Mouse (Mus musculus) olfactory bulb, adult 2 months (tissue): ENCODE results near the gene Prkaa1. TPM values are rescaled to one million over a fixed set of nuclear protein-coding genes. Genes with fewer than 3 reads are reported as not detected.

ENCODE experiments used
- H3K27ac ChIP-seq: fragments of 200-500 bp; 2 replicates; pipeline ENCODE4 v1.5.1; 2012; ENCODE audit warnings: low read depth, low read length; ENCODE audit not compliant: insufficient read depth
- H3K4me1 ChIP-seq: fragments of 200-500 bp; 2 replicates; pipeline ENCODE4 v1.6.1; 2012; ENCODE audit warnings: low read length; ENCODE audit not compliant: control insufficient read depth, insufficient read depth
- H3K4me3 ChIP-seq: fragments of 200-500 bp; 2 replicates; pipeline ENCODE4 v1.5.1; 2012; ENCODE audit warnings: mild to moderate bottlenecking, low read depth, low read length, moderate library complexity; ENCODE audit not compliant: insufficient read depth
- CTCF ChIP-seq: fragments of 200-500 bp; IDR thresholded peaks from 2 replicates; pipeline ENCODE4 v1.5.1; 2012; ENCODE audit warnings: low read depth, mild to moderate bottlenecking, low read length, moderate library complexity; ENCODE audit not compliant: insufficient read depth
- POLR2A ChIP-seq: fragments of 200-500 bp; IDR thresholded peaks from 2 replicates; pipeline ENCODE4 v1.6.1; 2012; ENCODE audit warnings: mild to moderate bottlenecking, low read depth, low read length, moderate library complexity; ENCODE audit not compliant: insufficient read depth
- WGBS: fragments of 180-500 bp; shearing (Covaris S2); methylation state at CpG from one replicate; pipeline ENCODE4 v1.1.7; 2018; 5-methylcytosine and 5-hydroxymethylcytosine counted together
- polyA plus RNA-seq: library from polyadenylated mRNA; stranded (reverse); fragments of >200 nt; gene quantifications from 2 replicates; pipeline ENCODE4 v1.2.4, GENCODE M21; 2012; ENCODE audit warnings: low replicate concordance; ENCODE audit not compliant: missing spikeins, insufficient read depth, insufficient read length

Prkaa1 gene
- polyA plus RNA-seq, 1 experiment: not detected

- Histone ChIP-seq H3K4me1 (peaks cover under 1% of the 10 kb centered on the region; the same call in 1 of the 2 replicates), H3K27ac (no peak overlapping the region), H3K4me3 (no peak overlapping the region)
- 95% methylated on average over 7 of the region's 7 CpGs for WGBS
- TF ChIP-seq CTCF (no peak), POLR2A (no peak)
Measured at GRCm38 (mm10) chr15:5139863-5140262, 3.8 kb upstream of the Prkaa1 start.

GRCm38 (mm10) chr15:5140357-5140756, 3.3 kb upstream of the Prkaa1 start:
- TF ChIP-seq CTCF (no peak), POLR2A (no peak)
- H3K4me3 ChIP-seq: no peak overlapping the region
- H3K27ac ChIP-seq: no peak overlapping the region
- peaks cover 3% of the 10 kb centered on the region for H3K4me1 ChIP-seq

DNA sequence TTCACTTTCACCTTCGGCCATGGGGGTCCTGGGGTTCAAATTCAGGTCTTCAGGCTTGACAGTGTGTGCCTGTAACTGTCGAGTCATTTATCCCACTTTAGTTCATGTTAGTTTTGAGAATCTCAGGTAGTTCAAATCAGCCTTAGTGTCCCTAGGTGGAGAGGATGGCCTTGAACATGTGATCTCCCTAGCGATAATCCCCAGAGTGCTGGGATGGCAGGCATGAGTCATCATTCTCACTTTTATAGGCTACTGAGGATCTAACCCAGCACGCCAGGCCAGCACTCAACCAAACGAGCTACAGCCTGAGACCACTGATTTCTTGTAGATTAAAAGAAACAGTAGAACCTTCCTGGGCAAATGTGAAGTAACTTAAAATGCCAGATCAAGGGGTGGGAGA, 1.6 kb upstream of the Prkaa1 start:
- Histone ChIP-seq H3K4me1 (peaks cover 5% of the 10 kb centered on the region), H3K4me3 (no peak overlapping the region), H3K27ac (no peak overlapping the region)
- 75% methylated on average over 5 of the region's 5 CpGs for WGBS
- TF ChIP-seq CTCF (no peak), POLR2A (no peak)

DNA sequence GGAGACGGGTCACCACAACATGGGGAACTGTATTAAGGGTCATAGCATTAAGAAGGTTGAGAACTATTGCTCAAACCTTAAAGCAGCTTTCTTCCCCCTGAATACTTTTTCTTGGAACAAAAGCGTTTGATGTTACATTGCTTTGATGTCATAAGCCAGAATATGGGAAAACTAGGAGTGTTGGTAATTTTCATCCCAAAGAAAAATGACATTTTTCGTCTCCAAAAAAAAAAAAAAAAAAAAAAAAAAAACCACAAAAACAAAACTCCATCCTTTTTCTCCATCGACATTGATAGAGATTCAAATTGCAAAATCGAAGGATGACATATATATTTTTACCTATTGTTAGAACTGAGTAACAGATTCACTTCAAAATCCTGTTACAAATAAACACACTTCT, 947 bp upstream of the Prkaa1 start:
- H3K4me1 ChIP-seq: peaks cover 5% of the 10 kb centered on the region
- no peak overlapping the region for H3K27ac ChIP-seq
- H3K4me3 ChIP-seq: no peak overlapping the region

DNA sequence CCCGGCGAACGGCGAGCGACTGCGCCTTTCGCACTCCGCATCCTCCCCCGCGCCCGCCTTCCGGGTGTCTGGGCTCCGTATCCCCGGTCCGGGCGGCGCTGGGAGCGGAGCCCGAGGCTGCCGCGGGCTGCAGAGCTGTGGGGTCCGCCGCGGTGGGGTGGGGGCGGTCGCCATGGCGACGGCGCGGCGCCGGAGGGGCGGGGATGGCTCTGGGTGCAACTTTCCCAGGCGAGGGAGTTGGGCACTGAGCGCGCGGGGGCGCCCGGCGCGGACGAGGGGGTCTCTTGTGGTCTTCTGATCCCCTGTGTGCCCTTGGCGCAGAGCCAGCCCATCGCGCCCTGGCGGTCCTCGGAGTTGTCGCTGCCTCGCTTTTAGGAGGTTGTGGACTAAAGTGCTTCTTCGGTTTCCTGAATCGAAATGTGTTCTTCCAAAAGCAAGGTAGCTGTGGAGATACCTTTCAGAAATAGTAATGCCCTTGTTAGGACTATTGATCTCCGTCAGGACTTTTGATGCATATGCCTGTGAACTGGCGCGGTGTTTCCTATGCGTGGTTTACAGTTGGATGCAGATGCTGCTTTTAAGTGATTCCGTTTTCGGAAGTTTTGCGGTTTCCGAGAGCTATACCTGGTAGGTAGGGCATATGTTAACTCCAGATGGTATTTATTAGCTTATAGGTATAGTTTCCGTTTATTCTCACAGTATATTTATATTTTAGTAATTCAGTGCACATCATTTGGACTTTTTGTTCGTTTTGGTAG, 539 bp downstream of the Prkaa1 start:
- WGBS: under 1% methylated on average over 61 of the region's 61 CpGs
- H3K4me3 ChIP-seq: peak overlapping the region; percentile 89
- no peak for TF ChIP-seq CTCF
- TF ChIP-seq POLR2A: no peak
- H3K4me1 ChIP-seq: peaks cover 8% of the 10 kb centered on the region
- H3K27ac ChIP-seq: peak overlapping the region; percentile 66

More for the DNA sequence above, 947 bp upstream of the Prkaa1 start:
- 67% methylated on average over 5 of the region's 5 CpGs for WGBS
- TF ChIP-seq POLR2A: no peak
- no peak for TF ChIP-seq CTCF

- Histone ChIP-seq H3K4me1 (peaks cover 8% of the 10 kb centered on the region), H3K4me3 (no peak overlapping the region), H3K27ac (no peak overlapping the region)
- TF ChIP-seq POLR2A (no peak), CTCF (no peak)
- WGBS: 55% methylated on average over 9 of the region's 9 CpGs
Measured at GRCm38 (mm10) chr15:5145196-5145945, 1.7 kb downstream of the Prkaa1 start.

GRCm38 (mm10) chr15:5149187-5149586, 5.5 kb downstream of the Prkaa1 start:
- H3K4me1 ChIP-seq: peaks cover 10% of the 10 kb centered on the region
- TF ChIP-seq CTCF (no peak), POLR2A (no peak)
- H3K27ac ChIP-seq: no peak overlapping the region
- no peak overlapping the region for H3K4me3 ChIP-seq
- 35% methylated on average over 4 of the region's 4 CpGs for WGBS

- Histone ChIP-seq H3K4me3 (no peak overlapping the region), H3K4me1 (peaks cover 17% of the 10 kb centered on the region), H3K27ac (no peak overlapping the region)
- TF ChIP-seq POLR2A (no peak), CTCF (no peak)
- 96% methylated on average over 6 of the region's 6 CpGs for WGBS
Measured at GRCm38 (mm10) chr15:5152171-5152570, 8.5 kb downstream of the Prkaa1 start.

GRCm38 (mm10) chr15:5154621-5155020, 11.0 kb downstream of the Prkaa1 start:
- Histone ChIP-seq H3K27ac (no peak overlapping the region), H3K4me1 (peaks cover 19% of the 10 kb centered on the region), H3K4me3 (no peak overlapping the region)
- 75% methylated on average over 9 of the region's 9 CpGs for WGBS
- no peak for TF ChIP-seq POLR2A
- no peak for TF ChIP-seq CTCF
